Mouse (Mus musculus): Measurements from ENCODE around the gene Cers1. TPM values are rescaled to one million over a fixed set of nuclear protein-coding genes. Genes with fewer than 3 reads are reported as not detected.

Cers1 gene
- polyA plus RNA-seq, 1 experiment from 2014 or later, result 6.0 TPM

DNA sequence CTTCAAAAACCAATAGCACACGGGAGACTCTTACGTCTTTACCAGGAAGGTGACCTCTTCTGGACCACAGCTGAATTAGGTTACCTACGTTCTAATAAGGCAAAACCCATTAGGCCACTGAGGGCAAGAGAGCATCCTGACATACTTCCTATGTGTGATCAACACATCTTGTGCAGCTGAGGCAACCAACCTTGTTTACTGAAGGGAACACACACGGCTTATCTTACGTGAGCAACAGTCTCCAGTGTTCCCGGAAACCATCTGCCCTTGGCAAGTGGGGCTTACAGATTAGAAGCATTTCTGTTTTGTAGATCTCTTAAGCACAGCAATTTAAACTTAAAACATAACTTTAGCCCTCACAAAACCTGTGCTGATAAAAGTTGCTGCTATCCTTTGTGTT is 11.9 kb downstream of the Cers1 start:
- Histone ChIP-seq H3K36me3 (ENCODE audit: control insufficient read depth, insufficient read depth, low read length) (peaks cover 7% of the 10 kb centered on the region), H3K9me3 (ENCODE audit: control insufficient read depth, low read length) (no peaks in the 10 kb centered on the region), H3K27me3 (ENCODE audit: control insufficient read depth, insufficient read depth, low read length) (no peaks in the 10 kb centered on the region), H3K9ac (ENCODE audit: low read length) (no peak overlapping the region), H3K4me1 (ENCODE audit: control insufficient read depth, insufficient read depth, low read length) (peaks cover 22% of the 10 kb centered on the region), H3K4me2 (ENCODE audit: low read depth, severe bottlenecking) (no peak overlapping the region), H3K27ac (replicated peaks; ENCODE audit: low read depth, low read length) (no peak overlapping the region), H3K4me3 (ENCODE audit: low read depth, low read length) (no peak overlapping the region)
- DNase-seq (ENCODE audit: low spot score) (no peak), ATAC-seq (ENCODE audit: insufficient number of reproducible peaks, low FRiP score, low TSS enrichment, low read depth) (no peak)
- 97% methylated on average over 6 of the region's 6 CpGs for WGBS

DNA sequence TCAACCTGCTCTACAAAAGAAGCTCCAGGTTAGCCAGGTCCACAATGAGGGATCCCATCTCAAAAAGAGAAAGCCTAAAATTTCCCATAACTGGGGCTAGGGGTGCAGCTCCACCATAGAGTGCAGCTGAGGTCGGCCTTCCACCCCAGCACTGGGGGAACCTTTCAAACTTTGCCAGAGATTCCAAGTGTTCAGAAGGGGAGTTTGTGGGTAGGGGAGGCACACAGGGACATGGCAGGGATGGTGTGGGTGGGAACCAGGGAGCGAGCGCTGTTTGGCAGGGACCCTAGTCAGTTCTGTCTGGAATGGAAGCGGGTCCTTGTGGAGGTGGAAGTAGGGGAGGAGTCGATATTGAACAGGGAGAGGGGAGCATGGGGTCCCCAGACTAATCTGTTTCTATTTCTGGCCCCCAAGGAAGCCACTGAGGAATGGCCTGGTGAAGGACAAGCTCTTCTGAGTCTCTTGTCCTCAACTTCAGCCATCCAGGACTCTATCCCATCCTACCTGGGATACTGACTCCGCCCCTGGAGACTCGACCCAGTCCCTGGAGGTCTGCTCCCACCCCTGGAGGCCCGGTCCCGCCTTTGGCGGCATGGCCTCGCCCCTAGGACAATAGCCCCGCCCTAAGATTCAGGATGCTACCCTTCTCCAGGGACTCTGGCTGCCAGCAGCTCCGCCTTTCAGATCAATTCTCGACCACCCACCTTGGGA is 13.7 kb downstream of the Cers1 start, which contains the start of gene Gdf1:
Gdf1 (plus strand) TSS at position 694 of the 711 bp plus-strand sequence.
- Histone ChIP-seq H3K27me3 (ENCODE audit: control insufficient read depth, insufficient read depth, low read length) (no peaks in the 10 kb centered on the region), H3K4me2 (ENCODE audit: low read depth, severe bottlenecking) (peak within 1 kb of the TSS; percentile 35), H3K4me1 (ENCODE audit: control insufficient read depth, insufficient read depth, low read length) (peaks cover 22% of the 10 kb centered on the region), H3K36me3 (ENCODE audit: control insufficient read depth, insufficient read depth, low read length) (peaks cover 23% of the 10 kb centered on the region), H3K27ac (replicated peaks; ENCODE audit: low read depth, low read length) (no peak within 1 kb of the TSS), H3K4me3 (ENCODE audit: low read depth, low read length) (peak within 1 kb of the TSS; percentile 19), H3K9me3 (ENCODE audit: control insufficient read depth, low read length) (no peaks in the 10 kb centered on the region), H3K9ac (ENCODE audit: low read length) (peak within 1 kb of the TSS; percentile 36; the same call in 1 of the 2 replicates)
- DNase-seq (ENCODE audit: low spot score) (peak; percentile 47), ATAC-seq (ENCODE audit: insufficient number of reproducible peaks, low FRiP score, low TSS enrichment, low read depth) (peak; percentile 11; the same call in 1 of the 2 replicates)
- WGBS, result 25% methylated on average over 14 of the region's 14 CpGs

DNA sequence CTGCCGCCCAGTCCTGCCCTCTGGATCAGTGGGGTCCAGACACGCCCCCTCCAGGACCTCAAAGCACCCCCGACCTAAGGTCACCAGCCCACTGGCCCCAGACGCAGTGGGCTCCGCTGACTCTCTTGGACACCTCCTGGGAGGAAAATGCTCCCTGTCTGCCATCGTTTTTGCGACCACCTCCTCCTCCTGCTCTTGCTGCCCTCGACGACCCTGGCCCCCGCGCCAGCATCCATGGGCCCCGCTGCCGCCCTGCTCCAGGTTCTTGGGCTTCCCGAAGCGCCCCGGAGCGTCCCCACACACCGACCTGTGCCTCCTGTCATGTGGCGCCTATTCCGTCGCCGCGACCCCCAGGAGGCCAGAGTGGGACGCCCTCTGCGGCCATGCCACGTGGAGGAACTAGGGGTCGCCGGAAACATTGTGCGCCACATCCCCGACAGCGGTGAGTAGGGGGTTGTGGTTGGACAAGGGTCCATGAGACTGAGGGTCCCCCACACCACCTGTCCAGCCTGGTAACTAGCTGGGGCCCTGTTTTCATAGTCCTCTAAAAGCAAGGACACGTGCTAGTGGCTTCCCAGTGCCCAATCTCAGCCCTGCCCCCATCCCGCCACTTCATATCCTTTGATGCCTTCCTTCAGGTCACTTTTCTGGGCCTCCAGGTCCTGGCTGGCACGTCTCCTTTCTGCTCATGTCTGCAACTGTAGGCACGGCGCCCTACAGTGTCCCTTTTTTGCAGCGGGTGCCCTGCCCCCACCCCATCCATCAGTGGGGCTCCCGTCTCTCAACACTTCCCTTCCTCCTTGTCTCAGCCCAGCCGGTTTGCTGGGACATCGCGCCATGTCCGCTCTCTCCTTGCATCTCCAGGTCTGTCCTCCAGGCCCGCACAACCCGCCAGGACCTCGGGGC is 14.5 kb downstream of the Cers1 start:
- H3K36me3 ChIP-seq (ENCODE audit: control insufficient read depth, insufficient read depth, low read length), result peaks cover 29% of the 10 kb centered on the region
- H3K4me2 ChIP-seq (ENCODE audit: low read depth, severe bottlenecking), result peak overlapping the region; percentile 35
- ATAC-seq (ENCODE audit: insufficient number of reproducible peaks, low FRiP score, low TSS enrichment, low read depth) (peak; percentile 50; the same call in 1 of the 2 replicates), DNase-seq (ENCODE audit: low spot score) (peak; percentile 67)
- H3K27ac ChIP-seq (replicated peaks; ENCODE audit: low read depth, low read length), result no peak overlapping the region
- no peaks in the 10 kb centered on the region for H3K9me3 ChIP-seq (ENCODE audit: control insufficient read depth, low read length)
- H3K27me3 ChIP-seq (ENCODE audit: control insufficient read depth, insufficient read depth, low read length), result no peaks in the 10 kb centered on the region
- WGBS, result 3% methylated on average over 45 of the region's 45 CpGs
- peak overlapping the region; percentile 19 for H3K4me3 ChIP-seq (ENCODE audit: low read depth, low read length)
- peaks cover 22% of the 10 kb centered on the region for H3K4me1 ChIP-seq (ENCODE audit: control insufficient read depth, insufficient read depth, low read length)
- H3K9ac ChIP-seq (ENCODE audit: low read length), result peak overlapping the region; percentile 36; the same call in 1 of the 2 replicates

DNA sequence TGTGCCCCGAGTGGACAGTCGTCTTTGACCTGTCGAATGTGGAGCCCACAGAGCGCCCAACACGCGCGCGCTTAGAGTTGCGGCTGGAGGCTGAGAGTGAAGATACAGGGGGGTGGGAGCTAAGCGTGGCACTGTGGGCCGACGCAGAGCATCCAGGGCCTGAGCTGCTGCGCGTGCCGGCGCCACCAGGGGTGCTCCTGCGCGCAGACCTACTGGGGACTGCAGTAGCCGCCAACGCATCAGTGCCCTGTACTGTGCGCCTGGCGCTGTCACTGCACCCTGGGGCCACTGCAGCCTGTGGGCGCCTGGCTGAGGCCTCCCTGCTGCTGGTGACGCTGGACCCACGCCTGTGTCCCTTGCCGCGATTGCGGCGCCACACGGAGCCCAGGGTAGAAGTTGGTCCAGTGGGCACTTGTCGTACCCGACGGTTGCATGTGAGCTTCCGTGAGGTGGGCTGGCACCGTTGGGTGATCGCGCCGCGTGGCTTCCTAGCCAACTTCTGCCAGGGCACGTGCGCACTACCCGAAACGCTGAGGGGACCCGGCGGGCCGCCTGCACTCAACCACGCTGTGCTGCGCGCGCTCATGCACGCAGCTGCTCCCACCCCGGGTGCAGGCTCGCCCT is 15.3 kb downstream of the Cers1 start:
- no peaks in the 10 kb centered on the region for H3K27me3 ChIP-seq (ENCODE audit: control insufficient read depth, insufficient read depth, low read length)
- DNase-seq (ENCODE audit: low spot score) (peak; percentile 83), ATAC-seq (ENCODE audit: insufficient number of reproducible peaks, low FRiP score, low TSS enrichment, low read depth) (peak; percentile 82)
- peak overlapping the region; percentile 36; the same call in 1 of the 2 replicates for H3K9ac ChIP-seq (ENCODE audit: low read length)
- no peak overlapping the region for H3K27ac ChIP-seq (replicated peaks; ENCODE audit: low read depth, low read length)
- WGBS, result 26% methylated on average over 53 of the region's 53 CpGs
- peaks cover 22% of the 10 kb centered on the region for H3K4me1 ChIP-seq (ENCODE audit: control insufficient read depth, insufficient read depth, low read length)
- peaks cover 36% of the 10 kb centered on the region for H3K36me3 ChIP-seq (ENCODE audit: control insufficient read depth, insufficient read depth, low read length)
- peak overlapping the region; percentile 35 for H3K4me2 ChIP-seq (ENCODE audit: low read depth, severe bottlenecking)
- no peaks in the 10 kb centered on the region for H3K9me3 ChIP-seq (ENCODE audit: control insufficient read depth, low read length)
- H3K4me3 ChIP-seq (ENCODE audit: low read depth, low read length), result peak overlapping the region; percentile 19

DNA sequence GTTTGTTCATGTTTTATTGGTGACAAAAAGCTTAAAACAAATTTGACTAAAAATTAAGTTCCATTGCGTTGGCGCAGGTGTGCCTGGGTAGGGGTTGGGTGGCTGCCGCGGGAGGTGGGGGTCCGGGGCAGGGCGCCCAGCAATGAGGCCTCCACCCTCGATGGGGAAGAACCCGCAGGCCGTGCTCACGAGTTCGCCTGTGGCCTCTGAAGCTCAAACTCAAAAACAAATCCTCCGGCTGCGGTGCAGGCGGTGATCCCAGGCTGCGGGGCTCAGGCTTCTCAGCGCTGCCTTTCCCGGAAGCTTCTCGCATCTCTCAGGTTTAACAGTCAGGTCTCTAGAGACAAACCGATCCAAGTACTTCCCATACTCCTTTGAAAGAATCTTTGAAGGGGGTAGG is 16.0 kb downstream of the Cers1 start:
- DNase-seq (ENCODE audit: low spot score) (peak; percentile 45), ATAC-seq (ENCODE audit: insufficient number of reproducible peaks, low FRiP score, low TSS enrichment, low read depth) (no peak)
- H3K9ac ChIP-seq (ENCODE audit: low read length), result peak overlapping the region; percentile 17; the same call in 1 of the 2 replicates
- H3K4me2 ChIP-seq (ENCODE audit: low read depth, severe bottlenecking), result no peak overlapping the region
- no peak overlapping the region for H3K4me3 ChIP-seq (ENCODE audit: low read depth, low read length)
- H3K9me3 ChIP-seq (ENCODE audit: control insufficient read depth, low read length), result no peaks in the 10 kb centered on the region
- H3K27me3 ChIP-seq (ENCODE audit: control insufficient read depth, insufficient read depth, low read length), result no peaks in the 10 kb centered on the region
- H3K27ac ChIP-seq (replicated peaks; ENCODE audit: low read depth, low read length), result no peak overlapping the region
- 68% methylated on average over 19 of the region's 19 CpGs for WGBS
- H3K4me1 ChIP-seq (ENCODE audit: control insufficient read depth, insufficient read depth, low read length), result peaks cover 22% of the 10 kb centered on the region
- peaks cover 43% of the 10 kb centered on the region for H3K36me3 ChIP-seq (ENCODE audit: control insufficient read depth, insufficient read depth, low read length)

DNA sequence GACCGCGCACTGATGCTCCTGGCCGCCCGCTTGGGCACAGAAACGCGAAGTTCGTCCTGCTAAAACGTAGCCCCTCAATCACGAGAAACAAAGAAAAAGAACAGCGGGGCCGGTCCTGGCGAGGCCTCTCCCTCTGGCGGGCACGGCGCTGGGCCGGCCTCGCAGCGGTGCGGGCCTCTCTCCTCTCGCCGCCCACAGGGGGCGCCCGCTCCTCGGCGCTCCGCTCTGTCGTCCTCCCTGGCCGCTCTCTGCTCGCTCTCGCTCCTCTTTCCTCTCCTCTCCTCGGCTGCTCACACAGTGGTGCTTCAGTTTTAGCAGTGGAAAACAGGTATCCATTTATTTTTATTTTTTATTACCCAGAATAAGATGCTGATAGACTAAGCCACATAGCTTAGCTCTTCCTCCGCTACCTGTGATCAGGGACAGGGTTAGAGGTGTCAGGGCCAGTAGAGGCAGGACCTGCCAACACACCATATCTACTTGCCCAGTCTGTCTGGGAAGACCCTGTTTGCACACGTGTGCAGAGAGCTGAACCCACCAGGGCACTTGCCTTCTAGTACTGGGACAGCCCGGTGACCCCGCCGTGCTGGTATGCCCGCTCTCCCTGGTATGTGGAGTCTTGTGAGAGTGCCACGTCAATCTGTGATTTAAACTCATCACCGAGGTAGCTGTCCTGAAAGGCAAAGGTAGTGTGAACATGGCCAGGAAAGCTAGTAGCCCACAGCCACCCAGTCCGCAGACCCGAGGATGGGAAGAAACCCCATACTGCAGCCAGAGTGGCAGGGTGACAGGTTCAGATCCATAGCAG is 16.7 kb downstream of the Cers1 start:
- H3K4me1 ChIP-seq (ENCODE audit: control insufficient read depth, insufficient read depth, low read length), result peaks cover 22% of the 10 kb centered on the region
- peaks cover 50% of the 10 kb centered on the region for H3K36me3 ChIP-seq (ENCODE audit: control insufficient read depth, insufficient read depth, low read length)
- H3K4me2 ChIP-seq (ENCODE audit: low read depth, severe bottlenecking), result 0 out of 2 replicates have a peak overlapping the region, but pooled peaks have one; percentile 7
- 0 out of 2 replicates have a peak overlapping the region, but pooled peaks have one; percentile 30 for H3K27ac ChIP-seq (replicated peaks; ENCODE audit: low read depth, low read length)
- no peaks in the 10 kb centered on the region for H3K27me3 ChIP-seq (ENCODE audit: control insufficient read depth, insufficient read depth, low read length)
- H3K4me3 ChIP-seq (ENCODE audit: low read depth, low read length), result no peak overlapping the region
- H3K9ac ChIP-seq (ENCODE audit: low read length), result peak overlapping the region; percentile 49; the same call in 1 of the 2 replicates
- ATAC-seq (ENCODE audit: insufficient number of reproducible peaks, low FRiP score, low TSS enrichment, low read depth), result peak; percentile 65; the same call in 1 of the 2 replicates
- DNase-seq (ENCODE audit: low spot score), result peak; percentile 90
- H3K9me3 ChIP-seq (ENCODE audit: control insufficient read depth, low read length), result no peaks in the 10 kb centered on the region
- WGBS, result 25% methylated on average over 41 of the region's 41 CpGs

DNA sequence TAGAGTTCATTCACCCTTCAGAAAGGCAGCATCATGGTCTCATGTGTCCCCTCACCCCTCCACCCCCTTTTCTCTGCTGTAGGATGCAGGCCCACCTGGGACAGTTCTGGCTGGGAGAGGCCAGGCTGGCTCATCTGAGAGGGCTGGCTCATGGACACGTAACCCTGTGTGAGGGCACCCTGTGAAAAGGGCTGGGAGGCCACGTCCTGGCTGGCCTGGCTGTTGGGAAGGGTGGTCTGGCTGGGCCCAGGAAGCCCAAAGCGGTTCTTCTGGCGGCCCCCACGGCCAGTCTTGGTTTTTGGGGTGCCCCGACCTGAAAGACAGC is 17.3 kb downstream of the Cers1 start:
- Histone ChIP-seq H3K4me1 (ENCODE audit: control insufficient read depth, insufficient read depth, low read length) (peaks cover 22% of the 10 kb centered on the region), H3K27ac (replicated peaks; ENCODE audit: low read depth, low read length) (no peak overlapping the region), H3K4me2 (ENCODE audit: low read depth, severe bottlenecking) (no peak overlapping the region), H3K9me3 (ENCODE audit: control insufficient read depth, low read length) (no peaks in the 10 kb centered on the region), H3K4me3 (ENCODE audit: low read depth, low read length) (no peak overlapping the region), H3K27me3 (ENCODE audit: control insufficient read depth, insufficient read depth, low read length) (no peaks in the 10 kb centered on the region), H3K9ac (ENCODE audit: low read length) (no peak overlapping the region), H3K36me3 (ENCODE audit: control insufficient read depth, insufficient read depth, low read length) (peaks cover 55% of the 10 kb centered on the region)
- ATAC-seq (ENCODE audit: insufficient number of reproducible peaks, low FRiP score, low TSS enrichment, low read depth), result no peak
- DNase-seq (ENCODE audit: low spot score), result no peak
- WGBS, result 87% methylated on average over 6 of the region's 6 CpGs
